Mouse (Mus musculus) layer of hippocampus, adult 9-10 months (tissue): ENCODE data around the gene Armc8.

Experiments used
- DNase-seq: peaks from one replicate; pipeline ENCODE4 v3.0.0; 2022; ENCODE audit warnings: low spot score

Armc8 gene

GRCm38 (mm10) chr9:99499336-99499735 is 69.4 kb downstream of the Armc8 start:
- no peak for DNase-seq

- DNase-seq = no peak
Observed at GRCm38 (mm10) chr9:99492634-99493200, 76.0 kb downstream of the Armc8 start.

- no peak for DNase-seq
Observed at GRCm38 (mm10) chr9:99491050-99491449, 77.6 kb downstream of the Armc8 start.

GRCm38 (mm10) chr9:99487841-99488240 is 80.9 kb downstream of the Armc8 start:
- DNase-seq = no peak

GRCm38 (mm10) chr9:99487126-99487695 is 81.5 kb downstream of the Armc8 start:
- no peak for DNase-seq

GRCm38 (mm10) chr9:99485144-99485543 is 83.6 kb downstream of the Armc8 start:
- no peak for DNase-seq

- DNase-seq = no peak
Observed at GRCm38 (mm10) chr9:99484632-99485031, 84.1 kb downstream of the Armc8 start.

GRCm38 (mm10) chr9:99483191-99483590 is 85.5 kb downstream of the Armc8 start:
- no peak for DNase-seq

- DNase-seq = no peak
Observed at GRCm38 (mm10) chr9:99480764-99481163, 87.9 kb downstream of the Armc8 start.

- no peak for DNase-seq
Observed at GRCm38 (mm10) chr9:99479181-99479711, 89.5 kb downstream of the Armc8 start.

- DNase-seq = no peak
Observed at GRCm38 (mm10) chr9:99471334-99471733, 97.4 kb downstream of the Armc8 start.

- no peak for DNase-seq
Observed at GRCm38 (mm10) chr9:99470347-99471092, 98.2 kb downstream of the Armc8 start.

GRCm38 (mm10) chr9:99469681-99470273 is 98.9 kb downstream of the Armc8 start:
- DNase-seq = no peak

GRCm38 (mm10) chr9:99468572-99468971 is 100.1 kb downstream of the Armc8 start:
- no peak for DNase-seq

GRCm38 (mm10) chr9:99464876-99465275 is 103.8 kb downstream of the Armc8 start:
- DNase-seq = no peak

- no peak for DNase-seq
Observed at GRCm38 (mm10) chr9:99459730-99460129, 109.0 kb downstream of the Armc8 start.

- DNase-seq = no peak
Observed at GRCm38 (mm10) chr9:99458529-99459208, 110.0 kb downstream of the Armc8 start.

- DNase-seq = no peak
Observed at GRCm38 (mm10) chr9:99454211-99454610, 114.5 kb downstream of the Armc8 start.

GRCm38 (mm10) chr9:99451161-99451560 is 117.5 kb downstream of the Armc8 start, which contains the start of gene Nme9:
Gene Nme9 (plus strand): TSS chr9:99451475.
- no peak for DNase-seq

GRCm38 (mm10) chr9:99449886-99450647 is 118.6 kb downstream of the Armc8 start:
- DNase-seq = no peak

GRCm38 (mm10) chr9:99447323-99447722 is 121.4 kb downstream of the Armc8 start:
- DNase-seq = no peak
